Mouse (Mus musculus) urinary bladder, postnatal 14 days (tissue): ENCODE results near the gene Lgi4.
A peak's percentile ranks its signal among the peaks of the same experiment; 100 is the strongest.

ENCODE experiments used
- DNase-seq: peaks from one replicate; pipeline ENCODE4 v3.0.0; 2021; ENCODE audit warnings: low spot score

Gene Lgi4

DNA sequence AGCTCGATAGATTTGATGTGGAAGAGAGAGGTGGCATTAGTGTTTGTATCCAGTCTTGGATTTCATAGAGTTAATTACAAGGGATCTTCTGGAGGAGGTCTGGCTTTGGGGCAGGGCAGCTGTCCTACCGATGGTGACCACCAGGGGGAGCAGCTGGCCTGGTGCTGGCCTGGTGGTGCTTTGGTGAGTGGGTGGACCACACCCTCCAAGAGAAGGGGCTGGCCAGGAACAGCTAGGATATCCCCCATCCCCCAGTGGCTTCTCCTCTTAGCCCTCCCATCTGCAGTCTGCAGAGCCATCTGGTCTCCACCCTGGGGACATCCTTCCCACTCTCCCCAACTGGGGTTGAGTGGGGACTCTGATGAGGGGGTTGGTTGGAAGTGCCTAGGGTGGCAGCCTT is at the start of gene Lgi4:
TSS of gene Lgi4 (plus strand) at position 235 of the 400 bp plus-strand sequence.
- peak; percentile 88 for DNase-seq

DNA sequence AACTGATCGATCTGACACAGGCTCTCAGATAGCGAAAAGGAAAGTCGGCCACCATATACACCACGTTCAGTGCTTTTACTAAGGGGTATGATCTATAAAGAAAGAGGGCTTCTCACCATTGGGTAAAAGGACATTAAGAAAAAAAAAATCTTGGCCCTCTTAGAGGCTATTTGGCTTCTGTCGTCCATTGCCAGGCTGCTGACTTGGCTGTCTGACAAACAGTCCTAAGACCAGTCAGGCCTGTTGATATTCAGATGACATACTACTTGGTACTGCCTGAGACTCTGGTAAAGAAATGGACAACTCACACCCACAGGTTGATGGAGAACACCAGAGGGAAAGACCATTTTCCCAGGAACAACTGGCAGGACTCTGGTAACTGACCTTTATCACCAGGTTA is 46.2 kb upstream of the Lgi4 start:
- DNase-seq, result no peak

DNA sequence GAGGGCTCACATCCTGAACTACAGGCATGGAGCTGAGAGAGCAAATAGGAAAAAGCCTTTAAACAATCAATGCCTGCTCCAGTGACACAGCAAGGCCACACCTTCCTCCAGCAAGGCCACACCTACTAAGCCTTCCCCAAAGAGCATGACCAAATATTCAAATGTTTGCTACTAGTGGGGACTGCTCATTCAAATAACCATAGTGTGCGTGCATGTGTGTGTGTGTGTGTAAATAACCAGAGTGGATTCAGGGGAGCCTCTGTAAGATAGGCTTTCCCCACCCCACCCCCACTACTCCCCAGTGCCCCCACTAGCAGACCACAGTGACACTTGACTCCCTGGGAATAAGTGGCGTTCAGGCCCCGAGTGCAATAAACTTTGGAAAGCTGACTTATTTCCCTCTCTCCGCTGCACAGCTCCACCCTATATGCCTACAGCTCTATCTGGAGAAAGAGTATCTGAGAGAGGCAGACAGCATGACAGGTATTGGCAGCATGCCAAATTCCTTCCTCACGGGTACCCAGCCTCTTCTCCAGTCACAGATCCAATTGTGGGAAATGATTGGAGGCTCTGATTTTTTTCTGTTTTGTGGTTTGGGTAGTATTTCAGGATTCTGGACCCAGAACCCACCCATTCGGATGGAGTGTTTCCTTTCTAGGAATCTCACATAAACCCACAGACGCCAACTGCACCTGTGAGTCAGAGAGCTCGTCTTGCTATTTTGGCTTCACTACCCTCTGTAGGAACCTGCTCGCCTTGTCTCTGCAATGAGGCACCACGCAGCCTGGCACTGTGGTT is 41.8 kb upstream of the Lgi4 start:
- DNase-seq, result peak; percentile 53

DNA sequence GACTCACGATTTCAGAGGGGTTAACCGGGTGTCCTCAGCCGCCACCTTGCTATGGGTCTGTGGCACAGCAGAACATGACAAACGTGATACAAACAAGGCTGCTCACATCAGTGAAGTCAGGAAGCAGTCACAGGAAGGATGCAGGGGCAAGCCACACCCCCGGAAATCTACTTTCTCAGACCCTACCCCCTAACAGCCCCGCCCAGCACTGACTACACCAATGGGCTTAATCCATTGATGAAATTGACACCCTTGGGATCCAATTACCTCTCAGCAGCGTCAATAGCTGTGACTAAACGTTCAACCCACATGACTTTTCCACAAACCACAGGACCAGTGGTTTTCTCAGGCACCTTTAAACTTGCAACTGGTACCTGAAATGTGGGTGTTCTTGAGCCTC is 30.5 kb upstream of the Lgi4 start:
- DNase-seq, result no peak

DNA sequence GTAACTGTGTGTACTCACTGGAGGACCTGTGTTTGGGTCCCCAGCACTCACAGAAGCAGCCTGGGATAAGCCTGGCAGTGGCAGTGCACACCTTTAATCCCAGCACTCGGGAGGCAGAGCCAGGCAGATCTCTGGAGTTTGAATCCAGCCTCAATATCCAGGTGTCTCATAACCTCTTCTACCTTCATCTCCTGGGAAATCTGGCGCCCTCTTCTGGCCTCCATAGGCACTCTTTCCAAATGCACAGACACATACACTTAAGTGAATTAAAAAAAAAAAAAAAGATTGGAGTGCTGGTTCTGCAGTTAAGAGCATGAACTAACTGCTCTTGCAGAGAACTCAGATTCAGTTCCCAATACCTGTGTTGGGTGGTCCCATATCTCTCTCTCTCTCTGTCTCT is 28.4 kb upstream of the Lgi4 start:
- DNase-seq, result no peak

DNA sequence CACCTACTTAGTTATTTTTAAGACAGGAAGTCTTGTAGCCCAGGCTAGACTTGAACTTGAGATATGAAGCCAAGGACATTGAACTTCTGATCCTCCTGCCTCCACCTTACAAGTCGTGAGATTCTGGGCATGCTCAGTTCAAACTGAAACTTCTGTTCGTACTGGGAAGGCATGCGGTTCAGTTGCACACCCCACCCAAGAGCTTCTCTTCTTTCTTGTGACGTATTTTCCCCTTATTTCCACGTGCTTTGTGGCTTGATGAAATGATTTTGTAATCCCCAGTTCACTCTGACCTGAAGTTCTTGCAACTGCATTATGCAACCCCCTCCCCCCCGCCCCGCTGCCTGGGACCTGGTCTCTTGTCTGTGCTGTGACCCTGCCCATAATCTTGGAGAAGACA is 27.4 kb upstream of the Lgi4 start:
- DNase-seq, result no peak

DNA sequence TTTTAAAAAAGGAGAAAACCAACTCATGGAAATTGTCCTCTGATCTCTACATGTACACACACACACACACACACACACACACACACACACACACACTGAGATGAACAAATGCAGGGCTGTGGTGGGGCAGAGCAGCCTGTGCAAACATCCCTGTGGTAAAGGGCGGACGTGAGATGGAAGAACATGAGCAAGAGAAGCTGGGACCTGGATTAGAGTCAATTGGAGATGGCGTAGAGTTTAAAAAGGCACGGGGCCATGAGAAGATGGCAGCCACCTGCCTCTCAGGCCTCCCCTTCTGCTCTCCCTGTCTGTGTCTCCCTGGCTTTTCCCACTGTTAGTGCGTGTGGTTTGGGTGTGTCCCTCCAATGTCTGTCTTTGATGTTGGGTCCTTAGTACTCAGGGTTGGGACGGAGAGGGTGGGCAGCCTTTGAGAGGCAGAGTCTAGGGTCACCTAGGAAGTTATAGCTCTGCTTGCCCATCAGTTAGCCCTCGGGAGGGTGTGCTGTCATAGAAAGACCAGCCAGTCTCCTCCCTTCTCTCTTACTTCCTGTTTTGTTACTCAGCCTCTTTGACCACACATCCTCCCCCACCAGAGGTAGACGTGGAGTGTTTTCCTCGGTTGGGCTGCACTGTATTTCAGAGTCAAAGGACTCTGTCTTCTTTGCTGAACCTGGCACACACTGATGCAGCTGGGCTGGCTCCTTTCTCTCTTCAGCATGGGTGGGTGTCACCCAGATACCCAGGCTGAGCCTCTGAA is 25.6 kb upstream of the Lgi4 start:
- no peak for DNase-seq

DNA sequence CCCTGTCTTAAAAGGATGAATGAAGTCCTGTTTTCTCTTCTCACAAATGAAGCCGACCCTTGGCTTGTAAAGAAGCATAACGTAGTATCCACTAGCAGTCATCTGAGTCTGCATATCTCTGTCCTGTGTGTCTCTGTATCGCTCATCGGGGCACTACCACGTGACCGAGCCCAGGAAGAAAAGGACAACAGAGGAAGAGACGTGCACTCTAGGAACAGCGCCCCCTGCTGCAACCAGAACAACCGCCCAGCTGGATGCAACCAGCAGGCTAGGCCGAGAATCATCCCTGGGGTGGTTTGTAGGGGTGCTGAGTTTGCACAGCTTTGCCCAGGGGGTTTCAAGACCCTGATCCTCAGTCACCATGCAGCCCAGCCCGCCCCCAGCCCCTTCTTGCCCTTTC is 24.4 kb upstream of the Lgi4 start:
- no peak for DNase-seq

DNA sequence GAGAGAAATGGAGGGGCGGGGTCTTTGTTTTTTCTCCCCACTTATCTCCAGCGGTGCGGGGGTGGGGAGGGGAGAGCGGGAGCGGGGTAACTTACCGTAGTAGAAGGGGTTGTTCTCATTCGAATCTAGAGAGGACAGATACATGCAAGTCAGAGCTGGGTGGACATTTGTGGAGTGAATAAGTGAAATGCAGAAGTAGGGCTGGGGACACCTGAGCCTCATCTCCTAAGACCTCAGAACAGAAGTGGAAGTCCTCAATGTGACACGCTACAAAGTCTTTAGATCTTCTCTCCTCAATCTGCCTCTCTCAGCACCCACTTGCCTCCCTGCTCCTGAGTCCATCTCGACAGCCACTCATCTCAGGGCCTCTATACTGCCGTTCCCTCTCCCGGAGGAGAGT is 23.9 kb upstream of the Lgi4 start:
- DNase-seq, result no peak

DNA sequence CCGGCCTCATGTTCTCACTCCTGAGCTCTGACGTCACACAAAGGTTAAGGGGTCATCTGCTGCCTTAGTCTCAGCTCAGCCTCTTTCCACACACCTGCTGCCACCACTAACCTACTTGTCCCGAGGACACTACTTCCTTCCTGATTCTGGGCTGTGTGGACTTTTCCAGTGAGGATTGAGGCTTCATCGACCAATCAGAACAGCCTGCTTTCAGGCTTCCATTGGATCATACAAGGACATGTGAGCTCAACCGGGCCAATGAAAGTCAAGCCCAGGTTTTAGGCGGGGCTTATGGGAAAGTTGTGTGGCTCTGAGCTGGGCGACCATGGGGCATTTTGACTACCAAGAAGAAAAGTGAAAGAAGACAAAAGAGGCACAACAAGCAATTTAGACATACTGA is 22.2 kb upstream of the Lgi4 start:
- no peak for DNase-seq

DNA sequence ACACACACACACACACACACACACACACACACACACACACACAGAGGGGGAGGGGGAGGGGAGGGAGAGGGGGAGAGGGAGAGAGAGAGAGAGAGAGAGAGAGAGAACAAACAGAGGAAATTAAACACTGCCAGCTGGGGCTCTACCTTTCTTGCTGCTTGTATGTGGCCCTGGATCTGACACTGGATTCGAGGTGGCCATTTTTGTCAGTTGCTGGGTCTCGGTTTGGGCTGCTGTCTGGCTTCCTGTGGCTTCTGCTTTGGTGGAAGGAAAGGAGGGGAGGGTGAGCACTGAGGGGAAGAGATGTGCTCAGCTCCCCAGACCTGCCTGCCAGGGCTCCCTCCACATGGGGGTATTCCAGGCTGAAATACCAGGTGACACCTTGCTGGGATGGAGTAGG is 21.5 kb upstream of the Lgi4 start:
- no peak for DNase-seq

DNA sequence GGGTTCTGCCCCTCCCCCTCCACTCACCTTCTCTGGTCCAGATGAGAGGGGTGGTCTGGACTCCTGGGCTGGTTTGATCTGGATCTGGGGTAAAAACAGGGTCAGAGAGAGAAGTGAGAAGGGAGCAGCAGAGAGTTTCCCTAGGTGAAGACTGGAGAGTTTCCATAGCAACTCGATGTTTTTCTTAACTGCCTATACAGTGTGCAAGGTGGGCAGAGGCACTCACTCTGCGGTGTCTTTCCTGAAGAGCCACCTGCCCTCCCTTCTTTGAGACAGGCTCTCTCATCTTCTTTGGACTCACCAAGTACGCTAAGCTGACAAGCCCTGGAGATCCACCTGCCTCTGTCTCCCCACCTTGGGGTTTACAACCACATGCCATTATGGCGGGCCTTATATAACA is 20.1 kb upstream of the Lgi4 start:
- no peak for DNase-seq

DNA sequence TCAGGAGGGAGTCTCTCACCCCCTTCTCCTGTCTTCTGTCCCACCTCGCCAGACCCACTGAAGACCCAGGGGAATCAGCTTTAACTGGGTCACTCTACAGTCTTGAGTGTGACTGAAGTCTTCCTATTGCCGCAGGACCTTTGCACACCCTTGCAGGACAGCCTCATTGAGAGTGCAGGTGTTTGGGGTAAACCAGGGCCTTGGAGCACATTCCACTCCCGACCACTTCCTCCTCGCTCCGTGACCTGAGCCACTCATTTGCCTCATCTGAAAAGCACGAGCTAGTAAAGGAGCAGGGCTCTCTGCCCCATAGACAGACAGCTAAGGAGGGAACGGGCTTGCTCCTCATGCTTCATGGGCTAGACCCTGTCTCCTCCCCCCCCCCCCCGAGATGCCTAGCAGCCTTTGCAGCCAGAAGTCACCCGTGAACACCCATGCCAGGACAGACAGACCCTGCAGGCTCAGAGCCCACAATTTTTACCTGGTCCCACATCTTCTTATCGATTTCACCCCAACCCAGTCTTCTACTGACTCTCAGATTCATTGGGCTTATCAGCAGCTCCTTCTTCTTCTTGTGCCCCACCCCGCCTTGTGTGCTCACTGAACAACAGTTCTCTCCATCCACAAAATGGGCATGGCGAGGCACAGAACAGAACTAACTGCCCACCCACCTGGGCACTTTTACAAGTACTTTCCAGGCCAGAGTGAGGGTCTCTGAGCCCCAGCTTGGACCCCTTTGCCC is 18.7 kb upstream of the Lgi4 start:
- DNase-seq, result no peak

DNA sequence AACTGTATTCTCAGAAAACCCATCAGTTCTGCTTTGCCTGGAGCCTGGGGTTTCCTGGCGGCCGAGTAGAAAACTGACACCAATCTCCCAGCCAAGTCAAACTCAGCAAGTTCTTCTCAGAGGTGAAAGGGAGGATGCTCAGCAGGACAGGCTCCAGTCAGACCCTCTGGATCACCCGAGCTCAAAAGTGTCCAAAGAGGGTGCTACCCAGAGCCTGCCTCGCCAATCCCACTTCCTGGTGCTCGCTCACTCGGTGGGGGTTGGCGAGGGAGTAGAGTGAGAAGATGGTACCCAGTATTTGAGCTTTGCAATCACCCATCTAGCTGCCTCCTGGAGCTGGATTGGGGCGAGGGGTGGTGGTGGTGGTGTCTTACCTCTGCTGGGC is 18.1 kb upstream of the Lgi4 start:
- DNase-seq, result no peak

DNA sequence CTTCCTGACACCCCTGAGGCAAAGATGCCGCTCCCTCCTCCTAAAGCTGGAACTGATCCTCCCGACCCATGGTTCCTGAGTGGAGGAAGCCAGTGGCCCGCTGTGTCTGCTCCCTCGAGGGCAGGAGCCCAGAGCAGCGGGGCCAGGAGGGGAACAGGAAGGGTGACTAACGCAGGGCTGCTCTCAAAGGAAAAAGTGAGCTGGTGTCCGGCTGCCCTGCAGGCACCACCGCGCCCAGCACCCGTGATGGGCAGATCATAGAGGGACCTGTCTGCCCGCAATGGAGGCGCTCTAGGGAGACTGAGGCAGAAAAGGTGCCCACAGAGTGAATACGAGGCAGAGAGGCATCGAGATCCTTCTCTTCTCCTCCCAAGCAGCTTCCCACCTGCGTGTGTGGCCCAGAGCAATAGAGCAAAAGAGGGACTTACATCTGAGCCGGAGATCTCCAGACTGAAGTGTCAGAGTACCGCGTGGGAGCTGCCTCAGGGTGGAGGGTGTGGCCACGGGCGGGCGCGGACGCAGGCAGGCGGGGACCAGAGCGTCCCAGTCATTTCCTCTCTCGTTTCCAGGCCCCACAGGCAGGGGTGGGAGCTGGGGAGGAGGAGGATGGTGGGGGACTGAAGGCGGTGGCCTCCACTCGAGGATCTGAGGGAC is 17.4 kb upstream of the Lgi4 start:
- peak; percentile 64 for DNase-seq

DNA sequence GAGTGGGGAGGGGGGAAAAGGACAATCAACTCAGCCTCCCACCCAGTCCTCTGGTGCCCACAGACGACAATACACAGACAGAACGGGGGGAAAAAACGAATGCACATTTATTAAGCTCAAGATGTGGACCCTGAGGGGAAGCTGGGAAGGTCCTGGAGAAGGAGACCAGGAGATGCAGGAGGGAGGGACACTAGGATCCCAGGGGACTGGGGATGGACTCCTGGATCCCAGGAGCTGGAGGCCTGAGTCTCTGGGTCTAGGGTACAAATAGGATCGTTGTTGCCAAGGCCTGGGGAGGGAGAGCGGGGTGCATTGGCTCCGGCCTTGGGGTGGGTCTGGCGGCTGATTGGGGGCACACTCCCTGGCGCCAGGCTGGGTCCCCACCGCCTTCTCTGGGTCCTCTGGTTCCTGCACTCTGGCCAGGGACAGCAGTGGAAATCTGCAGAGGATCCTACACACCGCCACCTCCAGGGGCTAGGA is 16.7 kb upstream of the Lgi4 start, which contains the start of gene Fxyd5:
TSS of gene Fxyd5 (minus strand) at position 51 of the 480 bp plus-strand sequence.
- DNase-seq, result no peak

DNA sequence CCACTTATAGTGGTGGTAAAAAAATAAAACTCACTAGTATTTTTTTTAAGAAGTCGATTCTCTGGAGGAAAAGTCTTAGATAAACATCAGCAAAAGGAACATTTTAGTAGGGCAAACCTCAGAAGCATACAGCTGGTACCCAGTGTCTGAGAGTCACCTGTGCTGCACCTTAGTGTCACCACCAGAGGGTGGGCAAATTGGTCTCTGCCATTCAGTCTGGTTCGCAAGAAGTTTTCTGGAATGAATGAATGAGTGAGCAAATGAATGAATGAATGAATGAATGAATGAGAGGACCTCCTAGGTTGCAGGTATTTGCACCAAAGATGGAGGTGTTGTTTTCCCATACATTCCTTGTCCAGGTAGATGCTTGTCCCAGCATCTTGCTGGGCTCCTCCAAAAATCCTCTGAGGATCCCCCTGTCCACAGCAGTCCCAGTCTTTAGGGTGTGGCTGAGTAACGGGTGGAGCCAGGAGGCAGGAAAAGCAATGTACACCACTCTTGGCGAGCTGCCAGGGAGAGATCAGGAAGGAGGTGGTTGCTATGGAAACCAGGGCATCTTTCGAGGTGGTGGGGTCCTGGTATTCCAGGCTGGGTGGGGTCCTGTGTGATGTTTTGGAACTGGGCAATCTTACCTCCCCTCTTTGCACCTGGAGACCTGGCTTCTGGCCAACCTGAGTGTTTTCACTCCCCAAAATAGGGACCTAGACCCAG is 9.9 kb upstream of the Lgi4 start:
- DNase-seq, result no peak

DNA sequence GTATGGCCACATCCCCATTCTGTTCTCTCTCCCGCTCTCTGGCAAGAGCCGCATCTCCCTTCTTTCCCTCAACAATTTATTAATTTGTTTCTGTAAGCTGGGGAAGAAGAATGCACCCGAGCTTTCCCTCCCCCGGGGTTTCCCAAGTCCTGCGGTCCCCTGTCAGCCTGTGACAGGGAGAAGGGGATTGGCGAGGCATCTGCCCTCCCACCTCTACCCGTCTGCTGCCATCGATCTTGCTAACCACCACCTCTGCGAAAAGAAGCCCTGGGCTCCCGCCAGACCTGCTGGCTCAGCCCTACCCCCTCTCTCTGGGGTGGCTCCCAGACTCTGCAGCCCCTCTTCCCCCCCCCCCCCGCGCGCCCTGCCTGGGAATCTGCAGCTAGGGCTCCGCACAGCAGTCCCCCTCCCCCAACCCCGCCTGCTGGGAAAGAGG is 9.3 kb upstream of the Lgi4 start:
- DNase-seq, result no peak

DNA sequence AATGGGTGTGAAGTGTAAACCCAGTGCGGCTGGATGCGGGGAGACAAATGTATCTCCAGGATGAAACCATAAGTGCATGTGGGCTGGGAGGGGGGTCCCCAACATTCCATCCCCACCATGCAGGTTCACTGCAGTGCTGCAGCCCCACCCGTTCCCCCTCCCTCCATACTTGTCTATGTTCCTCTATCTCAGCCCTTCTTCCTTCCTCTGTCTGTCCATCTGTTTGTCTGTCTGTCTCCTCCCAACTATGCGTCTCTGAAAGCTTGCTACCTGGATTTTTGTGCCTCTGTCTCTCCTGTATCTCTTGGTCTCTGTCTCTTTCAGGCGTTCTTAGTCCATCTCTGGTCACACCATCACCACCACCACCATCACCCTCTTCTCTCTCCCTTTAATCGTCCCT is 8.7 kb upstream of the Lgi4 start:
- no peak for DNase-seq

DNA sequence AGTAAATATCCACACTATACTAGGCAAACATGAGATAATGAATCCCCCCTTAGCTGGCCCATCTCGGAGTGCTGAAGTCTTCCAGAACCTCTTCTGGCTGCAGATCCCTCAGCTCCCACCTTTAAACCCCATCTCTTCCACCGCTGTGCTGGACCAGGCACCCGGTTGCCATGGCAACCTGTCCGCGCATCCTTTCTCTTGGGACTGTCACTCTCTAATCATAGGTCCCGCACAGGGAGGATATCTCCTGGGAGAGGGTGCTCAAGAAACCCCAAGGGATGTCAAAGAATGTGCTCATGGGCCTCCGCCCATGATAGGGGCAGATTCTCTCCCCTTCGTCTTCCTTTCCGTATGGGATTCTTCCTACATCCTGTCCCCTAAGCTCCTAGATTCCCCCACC is 8.2 kb upstream of the Lgi4 start:
- DNase-seq, result no peak

DNA sequence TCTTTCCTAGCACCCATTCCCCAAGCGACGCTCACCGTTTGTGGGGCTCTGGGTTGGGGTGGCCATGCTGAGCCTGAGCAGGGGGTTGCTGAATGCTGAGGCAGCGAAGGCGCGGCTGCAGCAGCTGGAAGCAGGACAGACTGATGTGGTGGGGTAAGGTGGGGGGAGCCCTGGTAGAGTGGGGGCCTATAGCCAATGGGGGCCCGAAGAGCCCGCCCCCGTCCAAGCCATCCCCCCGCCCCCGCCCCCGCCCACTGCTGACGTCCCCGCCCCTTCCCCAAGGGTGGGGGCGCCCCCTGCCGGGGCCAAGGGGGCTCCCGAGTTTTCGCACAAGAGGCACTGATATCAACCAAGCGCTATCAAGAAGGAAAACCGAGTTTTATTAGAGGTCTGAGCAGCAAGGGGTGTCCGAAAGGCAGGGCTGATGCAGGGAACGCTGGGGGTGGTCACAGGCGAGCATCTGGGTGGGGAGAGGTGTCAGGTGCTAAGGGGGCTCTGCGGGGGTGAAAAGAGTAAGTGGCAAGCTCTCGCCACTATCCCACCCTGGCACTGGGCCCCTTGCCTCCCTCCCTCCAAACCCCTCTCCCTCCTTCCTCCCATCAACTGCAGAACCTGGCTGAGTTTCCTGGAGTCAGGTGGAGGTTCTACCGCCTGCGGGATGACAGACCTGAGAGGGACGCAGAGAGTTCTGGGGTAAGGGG is 7.7 kb upstream of the Lgi4 start, which contains the start of gene Fxyd7:
TSS of gene Fxyd7 (minus strand) at position 147 of the 701 bp plus-strand sequence.
- no peak for DNase-seq
